Mouse (Mus musculus): Measurements from ENCODE around the gene Socs5. TPM values are rescaled to one million over a fixed set of nuclear protein-coding genes. Genes with fewer than 3 reads are reported as not detected.

Gene Socs5
- polyA plus RNA-seq, 1 experiment = not detected

DNA sequence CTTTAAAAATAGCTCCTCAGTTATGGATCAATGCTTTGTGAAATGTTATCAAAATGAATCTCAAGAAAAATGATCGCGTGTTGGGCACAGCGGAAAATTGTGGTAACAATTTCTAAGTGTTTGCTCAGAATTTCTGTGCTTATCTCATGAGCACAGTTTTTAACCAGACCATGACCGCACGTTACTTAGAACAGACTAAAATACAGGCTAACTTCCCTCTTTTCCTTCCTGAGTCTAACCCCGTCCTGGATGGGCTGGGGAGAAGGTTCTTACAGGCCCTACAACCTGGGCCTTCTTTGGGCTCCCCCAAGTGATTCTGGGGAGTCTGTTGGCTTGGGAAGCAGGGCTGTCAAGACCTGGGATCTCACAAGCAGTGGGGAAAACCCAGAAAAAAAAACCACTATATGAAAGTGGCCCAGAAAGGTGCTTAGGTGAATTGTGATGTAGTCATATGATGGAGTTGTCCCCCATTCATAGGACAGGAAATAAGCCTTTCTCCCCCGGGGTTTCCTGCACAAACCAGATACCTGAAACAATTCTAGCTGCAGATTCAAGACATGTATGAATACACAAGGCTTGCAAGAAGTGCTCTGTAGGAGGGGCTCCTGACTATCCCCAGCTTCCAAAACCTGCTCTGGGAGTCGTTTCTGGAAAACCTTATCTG lies 74.3 kb downstream of the Socs5 start:
- H3K4me1 ChIP-seq (ENCODE audit: control insufficient read depth, insufficient read depth, low read length) = peaks cover 19% of the 10 kb centered on the region
- H3K4me3 ChIP-seq (ENCODE audit: insufficient read depth, low read depth, low read length) = no peak overlapping the region
- WGBS = 89% methylated on average over 8 of the region's 8 CpGs
- no peak overlapping the region for H3K27ac ChIP-seq (ENCODE audit: insufficient read depth, low read depth, low read length)
- TF ChIP-seq CTCF (IDR thresholded peaks at IDR 0.05; ENCODE audit: insufficient read depth, low read depth, low read length) = no peak
- TF ChIP-seq POLR2A (IDR thresholded peaks at IDR 0.05; ENCODE audit: insufficient read depth, low read depth, low read length) = no peak

GRCm38 (mm10) chr17:87185461-87186066 lies 78.1 kb downstream of the Socs5 start:
- H3K27ac ChIP-seq (ENCODE audit: insufficient read depth, low read depth, low read length) = no peak overlapping the region

GRCm38 (mm10) chr17:87187005-87187404 lies 79.5 kb downstream of the Socs5 start:
- WGBS = 87% methylated on average over 17 of the region's 17 CpGs
- Histone ChIP-seq H3K4me1 (ENCODE audit: control insufficient read depth, insufficient read depth, low read length) (peaks cover 6% of the 10 kb centered on the region), H3K27ac (ENCODE audit: insufficient read depth, low read depth, low read length) (no peak overlapping the region), H3K4me3 (ENCODE audit: insufficient read depth, low read depth, low read length) (no peak overlapping the region)
- TF ChIP-seq POLR2A (IDR thresholded peaks at IDR 0.05; ENCODE audit: insufficient read depth, low read depth, low read length) = no peak
- TF ChIP-seq CTCF (IDR thresholded peaks at IDR 0.05; ENCODE audit: insufficient read depth, low read depth, low read length) = no peak

More at GRCm38 (mm10) chr17:87185461-87186066, 78.1 kb downstream of the Socs5 start:
- no peak for TF ChIP-seq CTCF (IDR thresholded peaks at IDR 0.05; ENCODE audit: insufficient read depth, low read depth, low read length)
- no peak for TF ChIP-seq POLR2A (IDR thresholded peaks at IDR 0.05; ENCODE audit: insufficient read depth, low read depth, low read length)
- no peak overlapping the region for H3K4me3 ChIP-seq (ENCODE audit: insufficient read depth, low read depth, low read length)
- WGBS = 45% methylated on average over 11 of the region's 11 CpGs
- peaks cover 6% of the 10 kb centered on the region for H3K4me1 ChIP-seq (ENCODE audit: control insufficient read depth, insufficient read depth, low read length)

Other genes with a start within 250 kb of the Socs5 start
- gene Tmem247, start 190.3 kb upstream of the Socs5 start, polyA plus RNA-seq (2012; ENCODE audit: insufficient read depth, insufficient read length, low replicate concordance, missing spikeins) = not detected in 2 replicates
- gene Atp6v1e2, start 159.8 kb upstream of the Socs5 start, polyA plus RNA-seq (2012; ENCODE audit: insufficient read depth, insufficient read length, low replicate concordance, missing spikeins) = not detected in 2 replicates
- gene Rhoq, start 144.6 kb upstream of the Socs5 start, polyA plus RNA-seq (2012; ENCODE audit: insufficient read depth, insufficient read length, low replicate concordance, missing spikeins) = not detected in 2 replicates
- not detected in 2 replicates for gene Pigf, start 82.3 kb upstream of the Socs5 start, polyA plus RNA-seq (2012; ENCODE audit: insufficient read depth, insufficient read length, low replicate concordance, missing spikeins)
- not detected in 2 replicates for gene Cript, start 82.1 kb upstream of the Socs5 start, polyA plus RNA-seq (2012; ENCODE audit: insufficient read depth, insufficient read length, low replicate concordance, missing spikeins)
- not detected in 2 replicates for gene Mcfd2, start 158.3 kb downstream of the Socs5 start, polyA plus RNA-seq (2012; ENCODE audit: insufficient read depth, insufficient read length, low replicate concordance, missing spikeins)
- not detected in 2 replicates for gene Ttc7, start 175.2 kb downstream of the Socs5 start, polyA plus RNA-seq (2012; ENCODE audit: insufficient read depth, insufficient read length, low replicate concordance, missing spikeins)